Mouse (Mus musculus) ovary, adult 10 weeks (tissue): Measurements from ENCODE around the gene Pard3. TPM values are rescaled to one million over a fixed set of nuclear protein-coding genes. Genes with fewer than 3 reads are reported as not detected.

ENCODE experiments used
- polyA plus RNA-seq: library from polyadenylated mRNA; stranded (reverse); fragments of 350-450 nt; fragmentation: Illumina TruSeq; extraction: RNeasy Lipid Tissue Mini Kit (QIAGEN cat#74804); gene quantifications from one replicate; pipeline ENCODE4 v1.2.3, GENCODE M21; 2014

The Pard3 gene
- polyA plus RNA-seq, result 57.7 TPM

GRCm38 (mm10) chr8:127063551-127064360 lies at the start of gene Pard3:
TSS of gene Pard3 (plus strand) at chr8:127063893.

Other genes with a start within 250 kb of the Pard3 start
- gene Tomm20, start 118.0 kb upstream of the Pard3 start, polyA plus RNA-seq, result 134 TPM
- gene Rbm34, start 92.8 kb upstream of the Pard3 start, polyA plus RNA-seq, result 40.3 TPM